Mouse (Mus musculus) midbrain, embryonic 12.5 days (tissue): Measurements from ENCODE around the gene Lhfpl1. TPM values are rescaled to one million over a fixed set of nuclear protein-coding genes. Genes with fewer than 3 reads are reported as not detected.
"Not testable (repeated sequence)": the region's sequence is repeated elsewhere in the genome, so short reads cannot be mapped to it uniquely, and the experiment has no call there.

Experiments
- ATAC-seq: fragments of 200-750 bp; cut with Nextera tagmentation; 2 replicates; pipeline ENCODE4 v1.8.0; 2017; ENCODE audit warnings: low read depth, moderate TSS enrichment, moderate library complexity; ENCODE audit not compliant: low FRiP score
- H3K27ac ChIP-seq: fragments of 300-500 bp; sonication (generic); replicated peaks from 2 replicates; pipeline ENCODE4 v1.5.1; 2016; ENCODE audit warnings: mild to moderate bottlenecking
- H3K27me3 ChIP-seq: fragments of 300-500 bp; sonication (generic); 2 replicates; pipeline ENCODE4 v1.6.1; 2016; ENCODE audit warnings: mild to moderate bottlenecking
- H3K36me3 ChIP-seq: fragments of 300-500 bp; sonication (generic); 2 replicates; pipeline ENCODE4 v1.6.1; 2016
- H3K4me1 ChIP-seq: fragments of 300-500 bp; sonication (generic); 2 replicates; pipeline ENCODE4 v1.6.1; 2016
- H3K4me2 ChIP-seq: fragments of 300-500 bp; sonication (generic); replicated peaks from 2 replicates; pipeline ENCODE4 v1.6.1; 2016; ENCODE audit warnings: mild to moderate bottlenecking, moderate library complexity
- H3K4me3 ChIP-seq: fragments of 300-500 bp; sonication (generic); 2 replicates; pipeline ENCODE4 v1.5.1; 2016; ENCODE audit warnings: mild to moderate bottlenecking
- H3K9ac ChIP-seq: fragments of 300-500 bp; sonication (generic); replicated peaks from 2 replicates; pipeline ENCODE4 v1.6.1; 2016; ENCODE audit warnings: mild to moderate bottlenecking, moderate library complexity
- H3K9me3 ChIP-seq: fragments of 300-500 bp; sonication (generic); 2 replicates; pipeline ENCODE4 v1.6.1; 2016; ENCODE audit warnings: mild to moderate bottlenecking
- WGBS: fragments of 180-500 bp; shearing (Covaris S2); methylation state at CpG from one replicate; pipeline ENCODE4 v1.1.7; 2016; 5-methylcytosine and 5-hydroxymethylcytosine counted together
- polyA plus RNA-seq: library from polyadenylated mRNA; unstranded; fragments of >200 nt; fragmentation: Nextera tagmentation; extraction: Ambion mirVana; gene quantifications from 2 replicates; pipeline ENCODE4 v1.2.1, GENCODE M21; 2016

Gene Lhfpl1
- 0.29 and 0.36 TPM in 2 replicates for polyA plus RNA-seq

GRCm38 (mm10) chrX:145348377-145349203 is at the start of gene Lhfpl1:
Gene Lhfpl1 (minus strand): TSS chrX:145349089.
- Histone ChIP-seq H3K27ac (no peak within 1 kb of the TSS), H3K9ac (no peak within 1 kb of the TSS), H3K27me3 (no peaks in the 10 kb centered on the region; the same call in 1 of the 2 replicates), H3K4me2 (no peak within 1 kb of the TSS), H3K9me3 (no peaks in the 10 kb centered on the region), H3K4me1 (no peaks in the 10 kb centered on the region), H3K4me3 (no peak within 1 kb of the TSS), H3K36me3 (no peaks in the 10 kb centered on the region)
- WGBS, result 46% methylated on average over 7 of the region's 7 CpGs
- ATAC-seq, result no peak

GRCm38 (mm10) chrX:145371839-145372238 is 22.9 kb upstream of the Lhfpl1 start:
- H3K4me3 ChIP-seq, result no peak overlapping the region
- H3K27me3 ChIP-seq, result no peaks in the 10 kb centered on the region
- WGBS, result 79% methylated on average over 5 of the region's 5 CpGs
- H3K4me1 ChIP-seq, result no peaks in the 10 kb centered on the region
- no peaks in the 10 kb centered on the region for H3K9me3 ChIP-seq
- no peak overlapping the region for H3K27ac ChIP-seq
- no peak for ATAC-seq
- no peak overlapping the region for H3K9ac ChIP-seq
- H3K4me2 ChIP-seq, result no peak overlapping the region
- no peaks in the 10 kb centered on the region for H3K36me3 ChIP-seq

GRCm38 (mm10) chrX:145362527-145362926 is 13.6 kb upstream of the Lhfpl1 start:
- Histone ChIP-seq H3K9ac (no peak overlapping the region), H3K4me1 (no peaks in the 10 kb centered on the region), H3K4me3 (no peak overlapping the region), H3K4me2 (no peak overlapping the region), H3K36me3 (no peaks in the 10 kb centered on the region), H3K27me3 (no peaks in the 10 kb centered on the region), H3K27ac (no peak overlapping the region), H3K9me3 (no peaks in the 10 kb centered on the region)
- 87% methylated on average over 4 of the region's 4 CpGs for WGBS
- ATAC-seq, result no peak

DNA sequence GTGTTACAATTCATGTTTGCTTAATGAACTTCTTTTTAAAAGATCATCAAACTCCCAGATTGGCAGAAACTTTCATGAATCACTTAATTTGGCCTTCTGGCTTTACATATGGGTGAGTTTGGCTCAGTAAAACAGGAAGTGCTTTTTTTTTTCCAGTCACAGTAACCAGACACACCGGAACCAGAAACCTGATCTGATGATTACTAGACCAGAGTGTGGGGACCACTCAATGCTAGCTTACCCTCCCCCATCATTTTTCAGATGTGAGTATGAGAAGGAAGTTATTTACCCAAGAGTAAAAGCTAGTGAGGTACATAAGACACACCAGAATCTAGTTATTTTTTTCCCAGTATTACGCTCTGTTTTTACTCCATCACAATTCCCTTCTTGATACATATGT is 6.5 kb downstream of the Lhfpl1 start:
- no peak for ATAC-seq
- no peaks in the 10 kb centered on the region for H3K4me1 ChIP-seq
- no peaks in the 10 kb centered on the region for H3K36me3 ChIP-seq
- no peak overlapping the region for H3K4me3 ChIP-seq
- no peaks in the 10 kb centered on the region; the same call in 1 of the 2 replicates for H3K27me3 ChIP-seq
- 87% methylated on average over 2 of the region's 2 CpGs for WGBS
- H3K9ac ChIP-seq, result no peak overlapping the region
- H3K9me3 ChIP-seq, result no peaks in the 10 kb centered on the region
- no peak overlapping the region for H3K4me2 ChIP-seq
- H3K27ac ChIP-seq, result no peak overlapping the region

DNA sequence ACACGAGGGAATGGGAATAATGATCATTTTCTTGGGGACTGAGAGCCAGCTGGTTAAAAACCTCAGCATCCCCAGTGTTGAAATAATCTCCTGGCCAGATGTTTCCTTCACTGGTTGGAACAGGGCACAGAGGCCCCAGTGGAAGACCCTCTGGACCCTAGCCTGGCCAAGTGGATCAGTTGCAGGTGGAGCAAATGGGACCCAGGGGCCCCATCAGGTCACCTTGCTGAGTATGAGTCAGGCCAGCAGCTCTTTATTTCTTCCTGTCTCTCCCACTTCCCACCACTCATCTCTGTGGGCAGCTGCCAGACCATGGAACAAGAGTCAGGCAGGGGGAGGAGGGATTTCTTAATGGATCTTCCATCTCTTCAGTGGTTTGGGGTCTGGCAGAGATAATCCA is 12.7 kb downstream of the Lhfpl1 start:
- H3K27ac ChIP-seq, result no peak overlapping the region
- no peak overlapping the region for H3K9ac ChIP-seq
- 52% methylated on average over 1 of the region's 1 CpGs for WGBS
- no peaks in the 10 kb centered on the region for H3K9me3 ChIP-seq
- no peaks in the 10 kb centered on the region for H3K36me3 ChIP-seq
- no peak overlapping the region for H3K4me2 ChIP-seq
- no peaks in the 10 kb centered on the region for H3K27me3 ChIP-seq
- ATAC-seq, result no peak
- no peaks in the 10 kb centered on the region for H3K4me1 ChIP-seq
- H3K4me3 ChIP-seq, result no peak overlapping the region

GRCm38 (mm10) chrX:145308555-145308954 is 40.3 kb downstream of the Lhfpl1 start:
- ATAC-seq, result peak; percentile 30; the same call in 1 of the 2 replicates

GRCm38 (mm10) chrX:145307174-145307573 is 41.7 kb downstream of the Lhfpl1 start:
- no peak for ATAC-seq
- no peak overlapping the region for H3K27ac ChIP-seq
- no peak overlapping the region for H3K4me2 ChIP-seq
- H3K4me1 ChIP-seq, result no peaks in the 10 kb centered on the region
- H3K4me3 ChIP-seq, result no peak overlapping the region
- H3K36me3 ChIP-seq, result no peaks in the 10 kb centered on the region
- H3K9ac ChIP-seq, result no peak overlapping the region
- H3K27me3 ChIP-seq, result no peaks in the 10 kb centered on the region
- WGBS, result 11% methylated on average over 2 of the region's 2 CpGs
- H3K9me3 ChIP-seq, result no peaks in the 10 kb centered on the region

More at GRCm38 (mm10) chrX:145308555-145308954, 40.3 kb downstream of the Lhfpl1 start:
- H3K27ac ChIP-seq, result no peak overlapping the region
- no peak overlapping the region for H3K4me3 ChIP-seq
- H3K4me2 ChIP-seq, result no peak overlapping the region
- WGBS, result 91% methylated on average over 1 of the region's 1 CpGs
- H3K9me3 ChIP-seq, result no peaks in the 10 kb centered on the region
- H3K9ac ChIP-seq, result no peak overlapping the region
- H3K4me1 ChIP-seq, result no peaks in the 10 kb centered on the region
- no peaks in the 10 kb centered on the region for H3K27me3 ChIP-seq
- no peaks in the 10 kb centered on the region for H3K36me3 ChIP-seq

DNA sequence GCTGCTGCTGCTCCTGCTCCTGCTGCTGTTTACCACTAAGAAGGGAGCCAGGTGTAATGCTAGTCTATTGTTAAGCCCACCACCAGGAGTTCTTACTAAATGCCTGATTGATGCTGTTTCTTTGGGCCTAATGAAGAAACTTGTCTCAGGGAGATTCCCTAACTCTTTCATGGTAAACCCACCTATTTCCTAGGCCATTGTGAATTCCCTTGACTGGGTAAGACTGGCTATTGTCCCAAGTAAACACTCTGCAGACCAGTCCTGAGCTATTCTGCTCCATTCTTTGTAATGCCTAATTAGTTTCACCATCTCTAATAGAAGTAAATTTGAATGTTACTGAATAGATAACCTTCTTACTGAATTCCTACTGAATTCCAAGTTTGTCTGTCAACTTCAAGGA is 48.7 kb downstream of the Lhfpl1 start:
- not testable (repeated sequence) for H3K4me1 ChIP-seq, H3K27me3 ChIP-seq, H3K9me3 ChIP-seq, H3K9ac ChIP-seq, H3K4me2 ChIP-seq, ATAC-seq, H3K36me3 ChIP-seq, H3K27ac ChIP-seq, H3K4me3 ChIP-seq

DNA sequence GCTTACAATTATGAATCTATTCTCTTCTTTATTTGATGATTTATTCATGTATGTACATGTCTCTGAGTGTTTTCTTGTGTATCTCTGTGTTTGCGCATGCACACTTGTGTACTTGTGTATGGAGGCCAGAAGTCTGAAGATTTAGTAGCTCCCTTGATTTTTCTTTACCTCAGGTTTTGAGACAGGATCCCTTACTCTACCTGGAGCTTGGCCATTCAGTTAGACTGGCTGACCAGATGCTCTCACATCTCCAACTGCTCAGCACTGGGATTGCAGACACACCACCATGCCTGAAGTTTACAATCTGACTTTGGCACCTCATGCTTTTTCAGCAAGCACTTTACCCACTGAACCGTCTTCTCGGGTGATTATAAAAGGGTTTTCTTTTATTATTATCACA is 76.7 kb downstream of the Lhfpl1 start:
- no peaks in the 10 kb centered on the region for H3K27me3 ChIP-seq
- no peaks in the 10 kb centered on the region for H3K4me1 ChIP-seq
- no peaks in the 10 kb centered on the region for H3K36me3 ChIP-seq
- peak; percentile 54; the same call in 1 of the 2 replicates for ATAC-seq
- no peak overlapping the region for H3K9ac ChIP-seq
- no peak overlapping the region for H3K4me3 ChIP-seq
- no peak overlapping the region for H3K4me2 ChIP-seq
- 72% methylated on average over 3 of the region's 3 CpGs for WGBS
- no peaks in the 10 kb centered on the region for H3K9me3 ChIP-seq
- no peak overlapping the region for H3K27ac ChIP-seq

DNA sequence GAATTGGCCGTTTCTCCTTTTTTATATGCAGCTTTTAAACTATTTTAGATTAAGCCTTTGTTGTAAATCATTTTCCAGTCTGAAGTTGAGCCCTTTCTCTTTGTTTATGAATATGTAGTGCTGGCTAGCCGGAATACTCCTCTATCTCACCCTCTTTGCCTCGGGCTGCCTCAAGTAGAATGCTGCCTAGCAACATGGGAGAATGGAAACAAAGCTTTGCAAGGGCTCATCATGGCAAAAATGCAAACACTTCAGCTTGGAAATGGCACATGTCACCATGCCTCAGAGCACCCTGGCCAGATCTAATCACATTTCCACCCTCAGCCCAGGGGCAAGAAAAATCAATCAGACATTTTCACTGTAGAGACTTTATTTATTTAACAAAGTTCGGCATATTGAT is 77.1 kb downstream of the Lhfpl1 start:
- H3K27me3 ChIP-seq, result no peaks in the 10 kb centered on the region
- H3K27ac ChIP-seq, result no peak overlapping the region
- H3K4me3 ChIP-seq, result no peak overlapping the region
- WGBS, result 43% methylated on average over 4 of the region's 4 CpGs
- no peaks in the 10 kb centered on the region for H3K9me3 ChIP-seq
- peak; percentile 92 for ATAC-seq
- H3K4me2 ChIP-seq, result no peak overlapping the region
- no peak overlapping the region for H3K9ac ChIP-seq
- no peaks in the 10 kb centered on the region for H3K36me3 ChIP-seq
- no peaks in the 10 kb centered on the region for H3K4me1 ChIP-seq

GRCm38 (mm10) chrX:145261803-145262202 is 87.1 kb downstream of the Lhfpl1 start:
- WGBS, result 75% methylated on average over 5 of the region's 5 CpGs
- no peaks in the 10 kb centered on the region for H3K9me3 ChIP-seq
- H3K4me1 ChIP-seq, result no peaks in the 10 kb centered on the region
- no peak overlapping the region for H3K9ac ChIP-seq
- ATAC-seq, result no peak
- H3K27ac ChIP-seq, result no peak overlapping the region
- H3K27me3 ChIP-seq, result no peaks in the 10 kb centered on the region
- H3K36me3 ChIP-seq, result no peaks in the 10 kb centered on the region
- H3K4me2 ChIP-seq, result no peak overlapping the region
- no peak overlapping the region for H3K4me3 ChIP-seq
